Mouse (Mus musculus): ENCODE measurements around the gene Slc41a1. TPM values are rescaled to one million over a fixed set of nuclear protein-coding genes. Genes with fewer than 3 reads are reported as not detected.
"Not testable (repeated sequence)": the region's sequence is repeated elsewhere in the genome, so short reads cannot be mapped to it uniquely, and the experiment has no call there.

The Slc41a1 gene
- 10 to 100 TPM; 37.2 to 47.2 TPM for total RNA-seq (2021)
- long read RNA-seq, experiment 1, full-length matches to known transcripts, result 2 of 10 reads
- long read RNA-seq, experiment 1, partial matches to known transcripts, result 8 of 10 reads
- long read RNA-seq, experiment 1, other reads (novel, unspliced or antisense), result 0 of 10 reads
- long read RNA-seq, experiment 2, full-length matches to known transcripts, result 8 of 21 reads
- long read RNA-seq, experiment 2, partial matches to known transcripts, result 2 of 21 reads
- long read RNA-seq, experiment 2, other reads (novel, unspliced or antisense), result 11 of 21 reads

DNA sequence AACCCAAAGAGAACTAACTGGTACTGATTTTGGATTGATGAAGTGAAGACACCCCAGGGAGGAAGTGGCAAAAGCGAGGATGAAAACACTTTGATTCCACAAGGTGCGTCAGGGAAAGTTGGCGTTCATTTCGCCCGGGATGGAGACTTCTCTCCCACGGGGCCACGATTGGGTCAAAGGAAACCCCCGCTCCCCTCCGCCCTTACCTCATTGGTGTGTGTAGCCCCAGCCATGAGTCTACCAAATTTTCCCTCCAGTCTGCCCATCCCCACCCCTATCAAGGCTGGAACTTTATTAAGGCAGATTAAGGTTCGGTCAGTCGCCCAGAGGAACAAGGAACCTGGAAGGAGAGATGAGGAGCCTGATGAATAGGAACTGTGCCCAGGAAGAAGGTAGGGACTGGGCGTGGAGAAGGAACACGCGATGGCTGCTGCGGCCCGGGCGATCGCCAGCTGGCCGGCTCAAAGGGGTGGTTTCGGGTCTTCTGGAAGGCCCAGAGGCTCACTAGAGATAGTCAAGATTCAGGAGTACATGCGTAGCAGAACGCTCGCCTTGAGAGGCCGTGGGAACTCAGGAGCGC lies at the start of gene Slc41a1:
Gene Slc41a1, plus strand, starts transcription at position 287 of the 580 bp plus-strand sequence.
- intact Hi-C loops (cut with DNase I), result no loop called here
- no peak for DNase-seq

- intact Hi-C loops (cut with DNase I), result no loop called here
Observed at GRCm38 (mm10) chr1:131794591-131794990, 32.7 kb upstream of the Slc41a1 start.

GRCm38 (mm10) chr1:131795171-131795570 lies 32.1 kb upstream of the Slc41a1 start:
- intact Hi-C loops (cut with DNase I), result no loop called here
- no peak for DNase-seq

More at GRCm38 (mm10) chr1:131794591-131794990, 32.7 kb upstream of the Slc41a1 start:
- no peak for DNase-seq

GRCm38 (mm10) chr1:131797202-131797909 lies 29.9 kb upstream of the Slc41a1 start, which contains the start of gene Pm20d1:
TSS of gene Pm20d1 (plus strand) at chr1:131797381.
- peak in 1 of 2 experiments; percentile 29 for DNase-seq
- intact Hi-C loops (cut with DNase I), result no loop called here

- DNase-seq, result no peak
- intact Hi-C loops (cut with DNase I), result no loop called here
Observed at GRCm38 (mm10) chr1:131800001-131800400, 27.3 kb upstream of the Slc41a1 start.

DNA sequence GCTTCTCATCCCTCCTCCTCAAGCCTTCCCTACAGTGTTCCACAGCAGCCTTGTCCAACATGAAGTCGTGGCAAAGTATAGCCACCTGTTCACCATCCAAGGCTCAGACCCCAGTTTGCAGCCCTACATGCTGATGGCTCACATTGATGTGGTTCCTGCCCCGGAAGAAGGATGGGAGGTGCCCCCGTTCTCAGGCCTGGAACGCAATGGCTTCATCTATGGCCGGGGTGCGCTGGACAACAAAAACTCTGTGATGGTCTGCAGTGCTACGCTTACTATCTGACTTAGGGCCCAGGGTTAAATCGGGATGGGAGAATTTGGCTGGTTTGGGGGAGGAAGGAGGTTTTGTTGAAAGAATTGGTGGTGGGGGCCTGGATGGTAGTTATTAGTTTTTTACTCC lies 26.2 kb upstream of the Slc41a1 start:
- DNase-seq, result no peak
- intact Hi-C loops (cut with DNase I), result no loop called here

DNA sequence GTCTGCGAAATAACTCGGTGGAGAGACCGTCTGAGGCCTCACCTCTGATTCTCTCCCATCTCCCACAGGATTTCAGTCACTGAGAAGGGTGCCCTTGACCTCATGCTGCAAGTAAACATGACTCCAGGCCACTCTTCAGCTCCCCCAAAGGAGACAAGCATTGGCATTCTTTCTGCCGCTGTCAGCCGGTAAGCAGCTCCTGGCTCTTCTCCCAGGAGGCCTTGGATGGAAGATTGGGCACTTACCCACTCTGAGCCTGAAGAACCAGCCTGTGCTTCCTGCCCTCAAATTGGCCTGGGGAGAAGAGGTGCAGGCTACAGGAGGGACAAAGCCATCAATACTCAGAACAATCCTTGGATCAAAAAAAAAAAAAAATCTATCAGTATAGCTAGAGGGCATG lies 24.6 kb upstream of the Slc41a1 start:
- peak in 1 of 2 experiments; percentile 15 for DNase-seq
- intact Hi-C loops (cut with DNase I), result no loop called here

DNA sequence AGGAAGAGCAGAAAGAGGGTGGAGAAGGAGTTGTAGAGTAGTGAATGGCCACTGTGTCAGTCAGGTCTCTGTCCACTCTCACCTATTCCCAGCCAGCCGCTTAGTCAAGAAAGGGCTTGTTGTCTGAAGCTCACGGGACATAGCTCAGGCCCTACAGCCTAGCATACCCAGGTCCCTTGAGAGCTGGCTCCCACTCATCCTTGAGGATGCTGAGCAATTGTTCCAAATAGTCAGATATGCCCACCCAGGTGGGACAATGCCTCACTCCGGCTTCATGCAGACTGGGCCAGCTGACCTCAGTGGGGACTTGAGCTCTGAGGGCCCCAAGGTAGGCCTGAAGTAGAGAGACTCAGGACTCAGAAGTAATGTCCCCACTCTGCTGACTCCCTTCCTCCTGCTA lies 23.1 kb upstream of the Slc41a1 start:
- intact Hi-C loops (cut with DNase I), result no loop called here

GRCm38 (mm10) chr1:131808986-131809385 lies 18.3 kb upstream of the Slc41a1 start:
- intact Hi-C loops (cut with DNase I), result no loop called here
- no peak for DNase-seq

More for the DNA sequence above, 23.1 kb upstream of the Slc41a1 start:
- no peak for DNase-seq

DNA sequence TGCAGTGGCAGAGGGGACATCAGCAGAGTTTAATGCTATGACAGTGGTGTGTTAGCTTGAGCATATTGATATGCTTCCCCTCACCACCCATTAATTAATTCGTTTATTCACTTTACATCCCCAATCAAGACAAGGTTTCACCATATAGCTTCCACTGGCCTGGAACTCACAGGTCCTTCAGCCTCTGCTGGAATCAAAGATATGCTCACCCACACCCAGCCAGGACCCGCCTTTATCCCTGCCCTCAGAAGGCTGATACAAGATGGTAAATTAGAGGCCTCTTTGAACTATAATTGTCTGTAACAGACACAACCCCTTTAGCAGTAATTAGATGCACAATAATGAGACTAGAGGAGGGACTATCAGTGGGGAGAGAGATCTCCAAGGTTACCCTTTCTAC lies 17.6 kb upstream of the Slc41a1 start:
- intact Hi-C loops (cut with DNase I), result no loop called here
- DNase-seq, result no peak

- no peak for DNase-seq
- intact Hi-C loops (cut with DNase I), result no loop called here
Observed at GRCm38 (mm10) chr1:131811393-131811792, 15.9 kb upstream of the Slc41a1 start.

DNA sequence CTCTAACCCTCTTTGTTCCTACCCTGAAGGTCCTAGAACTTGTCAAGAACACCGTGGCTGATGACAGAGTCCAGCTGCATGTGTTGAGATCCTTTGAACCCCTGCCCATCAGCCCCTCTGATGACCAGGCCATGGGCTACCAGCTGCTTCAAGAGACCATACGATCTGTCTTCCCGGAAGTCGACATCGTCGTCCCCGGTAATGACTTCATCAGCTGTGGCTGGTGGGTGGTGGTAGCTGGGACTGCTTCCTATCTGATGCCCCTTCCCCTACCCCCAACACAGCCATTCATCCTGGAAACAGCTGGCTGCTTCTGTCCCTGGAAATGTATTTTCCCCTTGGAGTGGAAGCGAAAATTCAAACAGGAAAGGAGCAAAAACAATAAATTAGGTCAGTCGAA lies 15.3 kb upstream of the Slc41a1 start:
- intact Hi-C loops (cut with DNase I), result no loop called here
- DNase-seq, result no peak

- DNase-seq, result no peak
- intact Hi-C loops (cut with DNase I), result no loop called here
Observed at GRCm38 (mm10) chr1:131812631-131813295, 14.5 kb upstream of the Slc41a1 start.

DNA sequence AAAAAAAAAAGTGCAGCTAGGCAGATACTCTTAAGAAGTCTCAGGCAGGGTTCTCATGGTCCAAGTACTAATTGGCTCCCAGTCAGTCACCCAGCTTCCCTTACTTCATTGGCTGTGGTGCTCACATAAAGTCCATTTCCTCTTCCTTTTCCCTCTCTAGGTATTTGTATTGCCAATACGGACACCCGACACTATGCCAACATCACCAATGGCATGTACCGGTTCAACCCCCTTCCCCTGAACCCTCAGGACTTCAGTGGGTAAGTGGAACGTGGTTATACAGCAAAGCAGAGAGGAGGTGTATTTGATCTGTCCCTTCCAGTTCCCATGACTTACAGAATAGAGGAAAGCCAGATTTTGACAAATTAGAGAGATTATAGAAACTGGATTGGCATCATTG lies 13.6 kb upstream of the Slc41a1 start:
- DNase-seq, result no peak

GRCm38 (mm10) chr1:131814191-131814590 lies 13.1 kb upstream of the Slc41a1 start:
- DNase-seq, result no peak
- intact Hi-C loops (cut with DNase I), result no loop called here

More for the DNA sequence above, 13.6 kb upstream of the Slc41a1 start:
- intact Hi-C loops (cut with DNase I), result no loop called here

GRCm38 (mm10) chr1:131816886-131817285 lies 10.4 kb upstream of the Slc41a1 start:
- no peak for DNase-seq
- intact Hi-C loops (cut with DNase I), result no loop called here

DNA sequence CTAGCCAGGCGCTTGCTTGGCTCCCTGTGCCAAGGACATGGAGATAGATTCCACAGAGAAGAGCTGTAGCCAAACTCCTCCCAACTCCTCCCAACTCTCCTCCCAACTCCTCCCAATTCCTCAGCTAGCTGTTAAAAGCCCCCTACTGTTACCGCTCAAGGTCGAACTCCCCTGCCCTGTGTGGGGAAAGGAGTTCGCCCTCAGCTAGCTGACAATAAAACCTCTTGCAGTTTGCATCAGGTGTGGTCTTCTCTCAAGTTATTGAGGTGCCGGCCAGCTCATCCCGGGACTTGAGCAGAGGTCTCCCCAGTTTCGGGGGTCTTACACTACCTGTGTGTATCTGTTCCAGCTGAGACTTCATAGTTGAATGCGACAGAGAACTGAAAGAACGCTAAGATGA lies 6.9 kb upstream of the Slc41a1 start:
- intact Hi-C loops (cut with DNase I), result not testable (repeated sequence)

GRCm38 (mm10) chr1:131820887-131821328 lies 6.4 kb upstream of the Slc41a1 start:
- no peak for DNase-seq
- intact Hi-C loops (cut with DNase I), result no loop called here

More for the DNA sequence above, 6.9 kb upstream of the Slc41a1 start:
- not testable (repeated sequence) for DNase-seq

DNA sequence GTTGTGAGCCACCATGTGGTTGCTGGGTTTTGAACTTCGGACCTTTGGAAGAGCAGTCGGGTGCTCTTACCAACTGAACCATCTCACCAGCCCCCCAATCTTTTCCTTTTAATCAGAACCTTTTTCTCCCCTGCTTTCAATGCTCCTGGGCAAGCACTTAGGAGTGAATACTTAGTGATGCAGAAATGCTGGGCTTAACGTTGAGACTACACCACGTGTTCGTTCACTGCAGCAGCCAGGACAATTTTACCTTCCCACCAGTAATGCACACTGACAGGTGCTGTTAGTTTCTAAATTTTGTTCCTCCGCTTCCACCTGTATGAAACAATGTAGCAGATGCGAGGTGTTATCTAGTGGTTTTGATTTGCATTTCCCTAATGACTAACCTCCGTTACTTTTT lies 5.0 kb upstream of the Slc41a1 start:
- intact Hi-C loops (cut with DNase I), result no loop called here
- no peak for DNase-seq

DNA sequence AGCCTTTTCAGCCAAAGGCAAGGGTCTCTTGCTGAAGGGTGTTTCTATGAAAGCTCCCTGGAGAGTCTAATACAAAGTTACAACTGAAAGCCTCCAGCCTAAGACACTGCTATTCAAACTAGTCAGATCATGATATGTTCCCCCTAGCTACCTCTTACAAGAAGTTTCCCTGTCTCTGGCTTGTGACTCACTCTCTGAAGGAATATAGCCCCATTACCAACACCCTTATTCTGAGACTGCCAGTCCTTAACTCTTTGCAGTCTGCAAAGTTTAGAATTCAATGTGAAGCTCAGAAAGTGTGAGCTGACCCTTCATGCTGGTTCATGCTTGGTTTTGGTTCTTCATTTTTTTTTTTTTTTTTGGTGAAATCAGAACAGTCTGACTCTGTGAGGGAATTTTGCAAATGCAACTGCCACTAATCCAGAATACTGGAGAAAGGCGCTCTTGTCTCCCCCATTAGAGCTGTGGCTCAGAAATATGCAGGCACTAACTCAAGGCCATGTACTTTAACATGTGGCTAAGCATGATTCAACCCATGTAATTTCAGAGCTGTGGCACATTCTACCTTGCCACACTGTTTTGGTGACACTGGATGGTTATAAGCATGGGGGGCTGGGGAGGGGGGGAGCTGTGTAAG lies 4.3 kb upstream of the Slc41a1 start:
- no peak for DNase-seq
- intact Hi-C loops (cut with DNase I), result no loop called here
